Mouse (Mus musculus) erythroblast, embryonic 14.5 days (primary cell): ENCODE measurements around the gene Xpnpep1.

Source experiments
- GATA1 ChIP-seq: IDR thresholded peaks from 2 replicates; pipeline ENCODE4 v1.6.1; 2012; ENCODE audit warnings: low read length, inconsistent platforms, mixed read lengths
- TAL1 ChIP-seq: IDR thresholded peaks from 3 replicates; pipeline ENCODE4 v1.6.1; 2012; ENCODE audit warnings: low read length, inconsistent platforms, mixed read lengths

DNA sequence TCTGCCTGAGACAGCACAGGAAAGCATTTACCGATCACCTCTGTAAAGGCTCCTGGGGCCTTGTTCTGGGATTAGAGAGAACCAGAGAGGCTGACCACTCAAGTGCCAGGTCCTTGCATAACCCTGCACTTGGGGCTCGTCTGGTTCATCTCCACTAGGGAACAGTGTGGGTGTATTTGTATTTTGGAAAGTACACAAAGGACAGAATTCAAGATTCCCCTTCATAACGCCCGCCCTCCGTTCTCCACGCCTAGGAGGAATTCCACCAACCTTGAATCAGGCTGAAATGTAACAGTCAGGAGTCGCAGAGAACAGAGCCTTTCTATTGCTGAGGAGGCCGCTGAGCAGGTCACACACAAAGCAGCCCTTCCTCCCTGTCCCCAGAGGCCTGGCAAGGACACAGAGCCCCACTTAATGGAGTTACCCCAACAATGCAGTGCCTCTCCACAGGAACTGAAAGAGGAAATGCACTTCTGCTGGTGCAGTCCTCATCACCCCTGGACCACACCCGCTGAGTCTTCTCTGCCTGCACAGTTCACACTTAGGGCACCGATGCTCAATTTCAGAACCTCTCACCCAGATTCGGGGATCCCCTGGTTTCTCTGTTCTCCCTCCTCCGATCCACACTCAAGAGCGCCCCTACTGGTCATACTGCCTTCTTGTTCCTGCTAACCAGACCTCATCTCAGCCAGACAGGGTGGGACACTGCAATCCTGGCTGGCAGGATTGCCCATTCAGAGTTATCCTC lies 20.1 kb downstream of the Xpnpep1 start:
- TF ChIP-seq TAL1 (no peak), GATA1 (no peak)
